Mouse (Mus musculus) myocyte (in vitro differentiated cells): ENCODE measurements around the gene Tekt2.

ENCODE experiments used
- CEBPB ChIP-seq: IDR thresholded peaks from 2 replicates; pipeline ENCODE4 v1.6.1; 2011; ENCODE audit warnings: mild to moderate bottlenecking, moderate library complexity; ENCODE audit not compliant: poor library complexity, insufficient read depth, severe bottlenecking
- E2F4 ChIP-seq: IDR thresholded peaks from one replicate; pipeline ENCODE4 v1.6.1; 2011; ENCODE audit warnings: mild to moderate bottlenecking, control low read depth, moderate library complexity; ENCODE audit not compliant: insufficient read depth
- MAX ChIP-seq: IDR thresholded peaks from one replicate; pipeline ENCODE4 v1.6.1; 2011; ENCODE audit warnings: low read depth, mild to moderate bottlenecking, control low read depth
- MYOD1 ChIP-seq, 3 experiments: IDR thresholded peaks; one replicate each; pipeline ENCODE4 v1.6.1; 2011; ENCODE audit warnings: control low read depth in 2 of 3, low read depth in 2 of 3, mild to moderate bottlenecking in 2 of 3, moderate library complexity in 1 of 3; ENCODE audit not compliant: insufficient read length in 2 of 3, control insufficient read depth in 1 of 3
- POLR2A ChIP-seq: IDR thresholded peaks from one replicate; pipeline ENCODE4 v1.6.1; 2011; ENCODE audit warnings: low read depth, mild to moderate bottlenecking, control low read depth, moderate library complexity; ENCODE audit not compliant: insufficient read length
- POLR2AphosphoS2 ChIP-seq: IDR thresholded peaks from one replicate; pipeline ENCODE4 v1.6.1; 2011; ENCODE audit warnings: low read depth, control low read depth; ENCODE audit not compliant: insufficient read length
- REST ChIP-seq: IDR thresholded peaks from one replicate; pipeline ENCODE4 v1.6.1; 2011; ENCODE audit warnings: mild to moderate bottlenecking, control low read depth, moderate library complexity; ENCODE audit not compliant: insufficient read depth, insufficient read length
- SRF ChIP-seq: IDR thresholded peaks from one replicate; pipeline ENCODE4 v1.6.1; 2011; ENCODE audit warnings: low read depth; ENCODE audit not compliant: control insufficient read depth, insufficient read length
- TCF12 ChIP-seq: IDR thresholded peaks from one replicate; pipeline ENCODE4 v1.6.1; 2011; ENCODE audit warnings: mild to moderate bottlenecking, control low read depth; ENCODE audit not compliant: poor library complexity, insufficient read depth, severe bottlenecking
- TCF3 ChIP-seq: IDR thresholded peaks from one replicate; pipeline ENCODE4 v1.6.1; 2011; ENCODE audit warnings: low read depth, control low read depth; ENCODE audit not compliant: insufficient read length
- USF1 ChIP-seq: IDR thresholded peaks from one replicate; pipeline ENCODE4 v1.6.1; 2011; ENCODE audit warnings: low read depth, mild to moderate bottlenecking, control low read depth, moderate library complexity

- TF ChIP-seq POLR2A, result no peak
- TF ChIP-seq POLR2AphosphoS2, result no peak
- TF ChIP-seq MAX, result no peak
- no peak for TF ChIP-seq TCF12
- TF ChIP-seq SRF, result no peak
- no peak for TF ChIP-seq E2F4
- no peak for TF ChIP-seq USF1
- TF ChIP-seq REST, result no peak
- TF ChIP-seq CEBPB, result no peak
- peak in 1 of 3 experiments; percentile 3 for TF ChIP-seq MYOD1 (IDR thresholded peaks at IDR 0.05; ENCODE audit: control insufficient read depth in 1 of 3, insufficient read length in 2 of 3, low read depth in 2 of 3)
- TF ChIP-seq TCF3, result no peak
Measured at GRCm38 (mm10) chr4:126309922-126310309, 15.6 kb downstream of the Tekt2 start.
